Mouse (Mus musculus) thymus, postnatal 0 days (tissue): ENCODE results near the gene Efl1. TPM values are rescaled to one million over a fixed set of nuclear protein-coding genes. Genes with fewer than 3 reads are reported as not detected.

Experiments
- DNase-seq: peaks from one replicate; pipeline ENCODE4 v3.0.0-alpha.2; 2015; ENCODE audit warnings: low spot score
- polyA plus RNA-seq: library from polyadenylated mRNA; unstranded; fragments of >200 nt; fragmentation: Nextera tagmentation; extraction: Ambion mirVana; gene quantifications from 2 replicates; pipeline ENCODE4 v1.2.1, GENCODE M21; 2015

Gene Efl1
- polyA plus RNA-seq, 1 experiment from 2014 or later, result 21.5 TPM

- DNase-seq, result no peak
These were observed 162.9 kb downstream of the Efl1 start for GRCm38 (mm10) chr7:82811140-82811851.

GRCm38 (mm10) chr7:82812186-82813155 is 164.1 kb downstream of the Efl1 start:
- DNase-seq, result no peak

- no peak for DNase-seq
These were observed 171.1 kb downstream of the Efl1 start for GRCm38 (mm10) chr7:82819541-82819940.

- peak; percentile 17 for DNase-seq
These were observed 172.2 kb downstream of the Efl1 start for GRCm38 (mm10) chr7:82820661-82821060.

GRCm38 (mm10) chr7:82821501-82821900 is 173.1 kb downstream of the Efl1 start:
- DNase-seq, result no peak

- no peak for DNase-seq
These were observed 174.1 kb downstream of the Efl1 start for GRCm38 (mm10) chr7:82822528-82822927.

Other genes starting within 250 kb of the Efl1 start
- 3.7 and 4.2 TPM in 2 replicates for gene Saxo2, start 86 bp upstream of the Efl1 start, polyA plus RNA-seq
- 9.5 and 10.1 TPM in 2 replicates for gene Mex3b, start 218.7 kb downstream of the Efl1 start, polyA plus RNA-seq